Mouse (Mus musculus) adrenal gland, postnatal 10 days (tissue): ENCODE measurements around the gene Slc2a9. TPM values are rescaled to one million over a fixed set of nuclear protein-coding genes. Genes with fewer than 3 reads are reported as not detected.
"Not testable (repeated sequence)": the region's sequence is repeated elsewhere in the genome, so short reads cannot be mapped to it uniquely, and the experiment has no call there.

ENCODE experiments used
- DNase-seq: peaks from one replicate; pipeline ENCODE4 v3.0.0; 2021; ENCODE audit warnings: mixed read lengths
- total RNA-seq, 2 experiments: library from RNA; stranded (reverse); gene quantifications; 2 replicates each; pipeline ENCODE4 v1.2.3; 2021

Slc2a9 gene
- total RNA-seq, 2 experiments from 2014 or later = 10.6 to 11.1 TPM

DNA sequence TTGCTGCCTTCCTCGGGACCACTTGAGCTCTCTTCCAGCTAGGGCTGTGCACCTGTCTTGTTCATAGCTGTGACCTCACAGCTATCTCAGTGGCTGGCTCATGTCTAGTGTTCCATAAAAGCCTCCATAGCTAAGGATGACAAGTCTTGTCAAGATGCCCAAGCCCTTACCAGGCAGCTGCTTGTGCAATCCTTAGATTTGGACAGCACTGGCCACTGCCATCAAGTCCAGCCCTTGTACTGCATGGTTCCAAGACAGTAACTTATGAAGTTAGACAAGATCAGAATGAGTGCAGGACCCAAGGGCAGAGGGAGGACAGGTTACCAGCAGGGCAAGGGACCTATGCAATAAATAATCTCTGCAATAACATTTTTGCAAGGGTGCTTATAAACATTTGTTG, 1.2 kb upstream of the Slc2a9 start:
- peak; percentile 42 for DNase-seq

DNA sequence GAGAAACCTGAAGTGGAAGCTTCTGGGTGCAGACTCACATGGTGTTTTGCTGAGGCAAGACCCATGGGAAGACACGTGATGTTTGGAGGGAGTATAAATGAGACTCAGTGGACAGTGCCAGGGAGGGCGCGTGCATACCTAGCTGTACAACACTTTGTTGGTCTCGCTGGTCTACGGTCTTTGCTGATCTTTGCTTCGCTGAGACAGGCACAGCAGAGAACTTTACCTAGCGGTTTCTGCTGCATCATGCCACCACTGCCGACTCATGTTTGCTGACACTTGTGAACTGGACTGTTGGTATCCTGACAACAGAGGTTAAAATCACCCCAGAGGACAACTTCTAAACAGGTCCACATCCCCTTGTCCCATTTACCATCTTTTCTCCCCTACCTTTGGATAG, 2.9 kb downstream of the Slc2a9 start:
- DNase-seq = no peak

DNA sequence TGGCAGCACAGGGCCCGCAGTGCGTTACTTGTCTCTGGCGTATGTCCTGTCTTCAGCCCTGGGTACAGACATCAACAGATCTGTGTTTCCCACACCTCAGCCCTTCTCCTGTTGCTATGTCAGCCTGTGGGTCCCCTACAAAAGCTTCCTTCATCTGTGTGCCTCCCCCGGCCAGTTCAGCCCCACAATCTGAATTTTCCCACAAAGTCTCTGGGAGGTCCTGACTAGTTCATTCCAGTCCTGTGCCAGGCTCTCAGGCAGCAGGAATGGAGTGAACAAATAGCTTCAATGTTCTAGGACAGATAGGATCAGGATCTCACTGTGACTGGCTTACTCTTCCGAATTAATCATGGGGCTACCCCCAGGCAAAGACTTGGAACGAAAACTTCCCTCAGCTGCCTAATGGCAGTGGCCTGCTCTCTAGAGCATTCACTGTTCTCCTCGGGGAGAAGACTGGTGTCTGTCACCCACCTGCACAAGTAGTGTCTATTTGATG, 3.6 kb downstream of the Slc2a9 start:
- DNase-seq = no peak

- no peak for DNase-seq
These were observed 4.5 kb downstream of the Slc2a9 start for GRCm38 (mm10) chr5:38498479-38498878.

DNA sequence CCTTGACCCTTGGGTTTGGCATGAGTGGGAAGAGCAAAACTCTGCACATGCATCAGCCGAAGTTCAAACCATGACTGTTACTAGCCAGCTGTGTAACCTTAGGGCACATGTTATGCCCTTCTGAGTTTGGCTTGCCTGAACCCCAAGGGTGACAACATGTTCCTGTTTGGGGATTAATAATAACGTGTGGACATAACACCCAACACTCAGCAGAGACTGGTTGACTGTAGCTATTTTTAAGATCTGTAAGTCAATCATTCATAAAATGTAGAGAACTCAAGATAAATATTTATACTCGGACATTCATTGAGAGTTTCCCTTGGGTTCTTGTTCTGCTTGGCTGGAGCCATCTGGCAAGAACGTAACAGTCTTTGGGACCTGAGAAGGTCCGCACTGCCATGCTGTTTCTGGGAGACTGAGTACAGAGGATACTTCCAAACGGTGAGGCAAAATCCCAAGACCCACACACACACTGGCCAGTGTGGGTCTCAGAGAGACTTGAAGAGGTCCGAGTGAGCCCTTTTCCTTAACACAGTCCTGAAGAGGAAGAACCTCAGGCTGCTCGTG, 6.4 kb downstream of the Slc2a9 start:
- no peak for DNase-seq

GRCm38 (mm10) chr5:38493890-38494289, 9.1 kb downstream of the Slc2a9 start:
- no peak for DNase-seq

GRCm38 (mm10) chr5:38491763-38492162, 11.2 kb downstream of the Slc2a9 start:
- DNase-seq = no peak

- no peak for DNase-seq
These were observed 13.2 kb downstream of the Slc2a9 start for GRCm38 (mm10) chr5:38489739-38490138.

- peak; percentile 46 for DNase-seq
These were observed 14.0 kb downstream of the Slc2a9 start for GRCm38 (mm10) chr5:38488673-38489615.

DNA sequence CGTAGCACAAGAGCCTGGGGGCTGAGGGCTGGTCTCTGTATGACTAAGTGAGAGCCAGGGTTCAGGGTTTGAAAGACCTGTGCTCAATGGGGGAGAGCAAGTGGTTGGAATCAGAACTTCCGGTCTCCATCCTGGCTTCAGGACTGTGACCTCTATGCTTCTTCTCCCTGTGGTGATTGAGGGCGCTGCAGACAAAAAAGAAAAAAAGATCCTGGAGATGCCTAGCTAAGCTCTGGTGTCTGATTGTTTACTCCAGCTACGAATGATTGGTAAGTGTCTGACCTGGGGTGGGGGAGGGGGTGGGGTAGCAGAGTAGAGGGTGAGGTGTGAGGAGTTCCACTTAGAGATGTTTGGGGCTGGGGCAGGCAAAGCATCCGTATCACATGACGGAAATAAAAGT, 14.9 kb downstream of the Slc2a9 start:
- no peak for DNase-seq

DNA sequence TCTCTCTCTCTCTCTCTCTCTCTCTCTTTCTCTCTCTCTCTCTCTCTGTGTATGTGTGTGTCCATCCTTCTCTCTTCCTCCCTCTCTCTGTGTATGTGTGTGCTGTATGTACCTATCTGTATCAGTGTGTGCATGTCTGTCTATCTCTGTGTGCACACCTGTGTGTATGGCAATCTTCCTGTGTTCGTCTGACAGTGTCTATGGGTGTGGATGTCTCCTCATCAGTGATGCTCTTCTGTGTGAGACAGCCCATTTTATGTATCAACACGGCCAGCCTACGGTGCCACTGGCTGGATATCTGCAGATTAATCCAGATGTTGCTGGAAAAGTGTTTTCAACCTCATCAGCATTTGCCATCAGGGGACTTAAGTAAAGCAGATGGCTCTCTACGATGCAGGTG, 15.7 kb downstream of the Slc2a9 start:
- no peak for DNase-seq

- DNase-seq = no peak
These were observed 17.0 kb downstream of the Slc2a9 start for GRCm38 (mm10) chr5:38485946-38486345.

GRCm38 (mm10) chr5:38483518-38484110, 19.3 kb downstream of the Slc2a9 start:
- no peak for DNase-seq

- DNase-seq = no peak
These were observed 21.9 kb downstream of the Slc2a9 start for GRCm38 (mm10) chr5:38480822-38481707.

GRCm38 (mm10) chr5:38479908-38480725, 22.8 kb downstream of the Slc2a9 start:
- DNase-seq = peak; percentile 85

GRCm38 (mm10) chr5:38479545-38479907, 23.4 kb downstream of the Slc2a9 start:
- DNase-seq = not testable (repeated sequence)

DNA sequence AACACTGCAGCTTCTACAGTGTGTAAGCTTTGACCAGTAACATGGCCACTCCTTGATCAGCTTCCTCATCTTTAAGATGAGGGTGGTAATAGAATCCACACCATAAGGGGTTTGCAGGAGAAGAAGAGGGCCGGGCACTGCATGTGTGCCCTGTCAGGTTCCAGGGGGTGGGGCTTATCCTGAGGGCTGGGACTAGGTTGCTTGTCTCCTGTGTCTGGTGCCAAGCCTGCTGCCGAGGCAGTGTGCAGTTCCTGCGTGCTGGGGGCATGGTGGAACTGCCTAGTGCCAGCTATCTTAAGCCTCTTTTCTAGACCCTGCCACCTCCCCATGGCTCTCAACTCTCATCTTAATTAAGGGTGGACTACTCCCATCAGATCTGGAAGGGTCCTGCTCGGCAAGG, 23.9 kb downstream of the Slc2a9 start:
- peak; percentile 59 for DNase-seq

DNA sequence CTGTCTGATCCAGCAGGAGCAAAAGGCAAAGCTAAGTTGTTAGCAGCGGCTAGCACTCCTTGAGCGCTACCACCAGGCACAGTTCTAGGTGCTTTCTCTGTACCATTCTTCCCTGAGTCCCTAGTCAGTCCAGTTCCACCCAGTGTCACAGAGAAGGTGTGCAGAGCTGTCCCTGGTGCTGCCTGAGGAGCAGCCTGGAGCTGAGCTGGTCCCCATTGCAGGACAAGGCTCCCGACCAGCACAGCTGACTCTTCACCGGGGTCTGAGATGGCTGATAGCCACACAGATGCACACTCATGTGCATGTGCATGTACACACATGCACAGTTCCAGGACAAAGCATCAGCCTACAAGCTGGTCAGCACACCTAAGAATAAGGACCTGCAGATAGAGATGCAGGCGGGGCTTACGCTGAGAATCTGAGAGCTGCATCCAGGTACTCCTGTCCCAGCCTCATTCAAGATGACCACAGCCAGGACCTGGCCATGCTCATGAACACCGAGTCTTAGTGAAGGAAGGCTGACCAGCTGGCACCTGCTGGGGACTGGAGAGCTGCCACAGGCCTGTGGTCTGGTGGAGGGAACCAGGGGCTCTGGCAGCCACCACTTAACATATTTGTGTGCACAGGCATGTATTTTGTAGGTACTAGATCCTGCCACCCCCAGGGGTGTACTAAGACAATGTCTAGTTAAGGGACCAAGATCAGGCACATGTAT, 25.1 kb downstream of the Slc2a9 start:
- no peak for DNase-seq

GRCm38 (mm10) chr5:38476861-38477565, 25.9 kb downstream of the Slc2a9 start:
- peak; percentile 71 for DNase-seq

GRCm38 (mm10) chr5:38470881-38471280, 32.1 kb downstream of the Slc2a9 start:
- DNase-seq = no peak
